Mouse (Mus musculus): ENCODE results near the gene Rgs7. TPM values are rescaled to one million over a fixed set of nuclear protein-coding genes. Genes with fewer than 3 reads are reported as not detected.

The Rgs7 gene
- total and polyA plus RNA-seq, 3 experiments, result not detected

- H3K4me3 ChIP-seq (ENCODE audit: control insufficient read depth in 1 of 2, insufficient read depth in 1 of 2, low read depth in 2 of 2, low read length in 2 of 2), result no peak overlapping the region
- no peaks in the 10 kb centered on the region for H3K27me3 ChIP-seq (ENCODE audit: control insufficient read depth in 1 of 2, insufficient read depth in 2 of 2, low read length in 2 of 2)
- no peaks in the 10 kb centered on the region for H3K4me1 ChIP-seq (ENCODE audit: control insufficient read depth in 1 of 2, insufficient read depth in 2 of 2, low read length in 2 of 2)
- H3K27ac ChIP-seq (ENCODE audit: control insufficient read depth, low read depth, low read length), result no peak overlapping the region
- H3K9ac ChIP-seq (ENCODE audit: control insufficient read depth, low read depth, low read length, poor library complexity, severe bottlenecking), result no peak overlapping the region
- H3K79me2 ChIP-seq (ENCODE audit: control insufficient read depth, insufficient read depth, low read length, poor library complexity), result no peaks in the 10 kb centered on the region
- no peak for TF ChIP-seq ELF1 (IDR thresholded peaks at IDR 0.05; ENCODE audit: low read depth, low read length)
- no peak for TF ChIP-seq MAZ (IDR thresholded peaks at IDR 0.05; ENCODE audit: low read depth, low read length)
- no peak for TF ChIP-seq USF2 (IDR thresholded peaks at IDR 0.05; ENCODE audit: borderline replicate concordance in 1 of 2, insufficient read depth in 1 of 2, low read depth in 1 of 2, low read length in 2 of 2)
- TF ChIP-seq POLR2AphosphoS2 (IDR thresholded peaks at IDR 0.05; ENCODE audit: low read length), result no peak
- no peak for TF ChIP-seq MAFK (IDR thresholded peaks at IDR 0.05; ENCODE audit: borderline replicate concordance, low read depth, low read length)
- TF ChIP-seq TAL1 (IDR thresholded peaks at IDR 0.05; ENCODE audit: low read length), result no peak
- TF ChIP-seq MEF2A (IDR thresholded peaks at IDR 0.05; ENCODE audit: extremely low read depth, insufficient replicate concordance, low read depth, low read length, poor library complexity, severe bottlenecking), result no peak
- no peak for TF ChIP-seq TCF12 (IDR thresholded peaks at IDR 0.05; ENCODE audit: low read depth, low read length)
- no peak for TF ChIP-seq MAX (IDR thresholded peaks at IDR 0.05; ENCODE audit: low read length)
- TF ChIP-seq SIN3A (IDR thresholded peaks at IDR 0.05; ENCODE audit: low read length), result no peak
- no peaks in the 10 kb centered on the region for H3K9me3 ChIP-seq (replicated peaks; ENCODE audit: insufficient read depth, low read length)
- no peak for DNase-seq (ENCODE audit: low read depth, low spot score)
- no peaks in the 10 kb centered on the region for H3K36me3 ChIP-seq (ENCODE audit: control insufficient read depth in 1 of 2, insufficient read depth in 2 of 2, low read length in 2 of 2)
Observed at GRCm38 (mm10) chr1:175389250-175389649, 103.0 kb downstream of the Rgs7 start.

DNA sequence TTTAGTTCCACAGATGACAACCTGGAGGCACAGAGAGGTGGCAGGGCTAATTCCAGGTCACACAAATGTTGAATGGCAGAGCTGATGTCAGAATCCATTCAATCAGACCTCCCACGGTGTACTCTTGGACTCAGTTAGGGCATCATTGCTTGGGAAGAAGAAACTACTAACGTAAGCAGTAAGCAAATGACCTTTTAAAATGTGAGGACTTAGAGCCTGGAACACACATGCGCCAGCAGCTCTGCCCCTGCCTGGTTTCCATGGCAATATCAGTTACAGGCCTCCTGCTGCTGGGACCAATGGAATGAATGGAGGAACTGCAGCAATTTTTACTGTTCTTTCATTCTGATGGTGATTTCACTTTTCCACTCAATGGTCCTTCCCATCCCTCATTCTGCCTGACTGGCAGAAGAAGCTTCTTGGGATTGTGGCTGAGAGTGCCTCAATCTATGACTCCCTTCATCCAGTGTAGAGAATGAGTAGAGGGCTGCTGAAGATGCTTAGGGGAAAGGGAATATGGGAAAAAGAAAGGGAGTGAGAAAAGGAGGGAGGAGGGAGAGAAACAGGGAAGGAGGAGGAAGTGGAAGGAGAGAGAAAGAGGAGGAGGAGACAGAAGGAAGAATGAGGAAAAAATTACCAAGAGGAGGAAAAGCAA, 106.6 kb downstream of the Rgs7 start:
- TF ChIP-seq NRF1 (IDR thresholded peaks at IDR 0.05; ENCODE audit: insufficient read depth, low read depth, low read length, poor library complexity, severe bottlenecking) (no peak), JUND (IDR thresholded peaks at IDR 0.05; ENCODE audit: low read depth, low read length) (no peak), MAFK (IDR thresholded peaks at IDR 0.05; ENCODE audit: borderline replicate concordance, low read depth, low read length) (no peak), TCF12 (IDR thresholded peaks at IDR 0.05; ENCODE audit: low read depth, low read length) (no peak), CHD1 (IDR thresholded peaks at IDR 0.05; ENCODE audit: low read depth, low read length) (no peak), GATA1 (IDR thresholded peaks at IDR 0.05; ENCODE audit: low read depth, low read length) (no peak), KAT2A (conservative IDR thresholded peaks at IDR 0.05; ENCODE audit: low read depth, low read length) (no peak), GABPA (IDR thresholded peaks at IDR 0.05; ENCODE audit: low read depth, low read length) (no peak), E2F4 (IDR thresholded peaks at IDR 0.05; ENCODE audit: borderline replicate concordance, low read depth, low read length) (no peak), USF2 (IDR thresholded peaks at IDR 0.05; ENCODE audit: borderline replicate concordance in 1 of 2, insufficient read depth in 1 of 2, low read depth in 1 of 2, low read length in 2 of 2) (no peak), ZMIZ1 (IDR thresholded peaks at IDR 0.05; ENCODE audit: low read depth, low read length) (no peak), NELFE (IDR thresholded peaks at IDR 0.05; ENCODE audit: low read depth, low read length) (no peak), TBP (IDR thresholded peaks at IDR 0.05; ENCODE audit: low read depth, low read length) (no peak), MYC (IDR thresholded peaks at IDR 0.05; ENCODE audit: low read depth, low read length) (no peak), MAX (IDR thresholded peaks at IDR 0.05; ENCODE audit: low read length) (no peak), UBTF (IDR thresholded peaks at IDR 0.05; ENCODE audit: borderline replicate concordance, insufficient read depth, low read depth, low read length) (no peak), RAD21 (IDR thresholded peaks at IDR 0.05; ENCODE audit: low read depth, low read length) (no peak)
- Histone ChIP-seq H3K36me3 (ENCODE audit: control insufficient read depth in 1 of 2, insufficient read depth in 2 of 2, low read length in 2 of 2) (no peaks in the 10 kb centered on the region), H3K9ac (ENCODE audit: control insufficient read depth, low read depth, low read length, poor library complexity, severe bottlenecking) (no peak overlapping the region), H3K27me3 (ENCODE audit: control insufficient read depth in 1 of 2, insufficient read depth in 2 of 2, low read length in 2 of 2) (no peaks in the 10 kb centered on the region), H3K27ac (ENCODE audit: control insufficient read depth, low read depth, low read length) (no peak overlapping the region), H3K4me1 (ENCODE audit: control insufficient read depth in 1 of 2, insufficient read depth in 2 of 2, low read length in 2 of 2) (no peaks in the 10 kb centered on the region), H3K9me3 (replicated peaks; ENCODE audit: insufficient read depth, low read length) (no peaks in the 10 kb centered on the region), H3K4me3 (ENCODE audit: control insufficient read depth in 1 of 2, insufficient read depth in 1 of 2, low read depth in 2 of 2, low read length in 2 of 2) (no peak overlapping the region), H3K79me2 (ENCODE audit: control insufficient read depth, insufficient read depth, low read length, poor library complexity) (no peaks in the 10 kb centered on the region)
- no peak for DNase-seq (ENCODE audit: low read depth, low spot score)

Measured in MEL (cell line).